Mouse (Mus musculus): ENCODE measurements around the gene Ndrg3.

DNA sequence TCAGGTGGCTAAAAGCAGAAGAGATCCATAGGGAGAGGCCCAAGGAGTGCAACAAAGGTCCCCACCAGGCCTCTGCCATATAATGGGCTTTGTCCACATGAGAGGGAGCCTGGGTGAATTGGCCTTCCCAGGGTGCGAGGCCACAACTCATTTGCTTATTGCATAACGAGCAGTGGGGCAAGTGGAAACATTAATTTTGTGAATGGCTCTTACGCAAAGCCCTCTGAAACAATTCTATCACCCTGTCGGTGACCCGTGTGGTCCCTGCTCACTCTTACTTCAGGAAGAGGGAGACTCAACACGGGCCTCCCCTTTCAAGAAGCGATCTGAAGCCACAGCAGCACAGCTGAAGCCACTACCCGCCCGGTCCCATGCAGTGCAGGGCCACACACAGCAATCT lies 45.4 kb upstream of the Ndrg3 start:
- TF ChIP-seq CTCF (IDR thresholded peaks at IDR 0.05; ENCODE audit: insufficient read depth, low read length) (no peak), POLR2A (IDR thresholded peaks at IDR 0.05; ENCODE audit: borderline replicate concordance, extremely low read depth, low read depth, low read length) (no peak)

Data from lung, adult 2 months (tissue).